Mouse (Mus musculus): ENCODE measurements around the gene Ern1. TPM values are rescaled to one million over a fixed set of nuclear protein-coding genes. Genes with fewer than 3 reads are reported as not detected.

The Ern1 gene
- total RNA-seq, 2 experiments from 2014 or later = 28.8 to 43.1 TPM

GRCm38 (mm10) chr11:106440318-106440717 lies 47.3 kb downstream of the Ern1 start:
- ATAC-seq (ENCODE audit: poor library complexity, severe bottlenecking) = no peak

DNA sequence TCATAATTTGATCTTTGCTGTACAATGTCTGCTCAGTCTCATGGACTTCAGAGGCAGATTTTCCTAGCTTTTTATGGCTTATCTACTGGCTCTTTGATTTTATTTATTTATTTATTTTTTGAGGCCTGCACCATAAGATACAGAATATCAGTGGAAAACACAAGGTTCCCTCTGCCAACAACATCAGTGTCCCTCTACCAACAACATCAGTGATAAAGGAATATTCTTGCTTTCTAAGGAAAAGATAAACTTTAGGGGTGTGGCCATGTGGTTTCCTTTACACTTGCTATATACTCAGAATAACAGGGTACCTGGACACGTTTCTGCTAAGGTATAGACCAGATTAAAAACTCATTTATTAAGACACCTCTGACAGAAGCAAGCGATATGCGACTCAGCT lies 48.3 kb downstream of the Ern1 start:
- no peak for ATAC-seq (ENCODE audit: poor library complexity, severe bottlenecking)

DNA sequence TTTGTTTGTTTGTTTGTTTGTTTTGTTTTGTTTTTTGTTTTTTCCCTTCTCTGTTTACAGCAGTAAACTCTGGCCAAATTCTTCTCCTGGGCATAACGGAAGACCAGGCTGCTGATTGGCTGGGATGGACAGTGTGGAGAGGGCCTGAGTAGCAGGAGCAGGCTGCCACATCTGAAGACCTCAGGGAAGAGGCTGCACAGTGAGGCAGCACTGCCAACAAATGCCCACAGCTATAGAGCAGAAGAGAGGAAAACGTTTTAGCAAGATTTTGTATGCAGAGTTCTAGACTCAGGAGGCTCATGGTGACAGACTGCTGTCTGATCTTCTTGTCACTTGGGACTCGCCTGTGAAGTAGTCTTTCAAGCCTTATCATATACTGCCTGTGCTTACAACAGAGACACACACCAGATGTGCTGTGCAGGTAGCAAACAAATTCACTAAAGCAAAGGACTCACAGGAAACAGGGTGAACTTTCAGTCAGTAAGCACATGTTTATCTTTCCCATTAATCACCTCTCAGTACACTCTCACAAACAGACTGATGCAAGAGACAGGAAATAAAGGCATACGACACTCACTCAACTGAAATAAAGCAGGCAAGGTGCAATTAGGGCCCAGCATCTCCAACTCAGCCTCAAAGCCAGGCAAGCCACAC lies 49.0 kb downstream of the Ern1 start:
- ATAC-seq (ENCODE audit: poor library complexity, severe bottlenecking) = no peak

- ATAC-seq (ENCODE audit: poor library complexity, severe bottlenecking) = no peak
These were observed 50.1 kb downstream of the Ern1 start for GRCm38 (mm10) chr11:106437543-106437942.

GRCm38 (mm10) chr11:106437039-106437438 lies 50.6 kb downstream of the Ern1 start:
- ATAC-seq (ENCODE audit: poor library complexity, severe bottlenecking) = no peak

GRCm38 (mm10) chr11:106430392-106430791 lies 57.3 kb downstream of the Ern1 start:
- ATAC-seq (ENCODE audit: poor library complexity, severe bottlenecking) = no peak

- ATAC-seq (ENCODE audit: poor library complexity, severe bottlenecking) = peak; percentile 64
These were observed 58.0 kb downstream of the Ern1 start for GRCm38 (mm10) chr11:106429689-106430088.

DNA sequence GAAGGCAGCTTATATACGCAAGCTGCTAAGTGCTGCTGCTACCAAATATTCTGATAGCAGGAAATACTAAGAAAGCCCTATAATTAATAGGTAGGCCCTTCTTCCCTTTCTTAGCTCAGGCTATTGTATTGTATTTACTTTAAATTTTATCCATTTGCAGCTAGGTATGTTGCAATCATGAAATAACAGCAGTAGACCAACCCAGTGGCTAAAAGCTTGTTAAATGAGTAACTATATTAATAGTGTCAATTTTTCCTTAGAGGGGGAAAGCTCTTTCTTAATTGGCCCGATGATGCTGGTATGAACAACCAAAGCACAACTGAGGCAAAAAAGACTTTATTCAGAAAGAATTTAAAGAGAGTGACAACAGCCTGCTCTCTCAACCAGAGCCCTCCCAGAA lies 59.1 kb downstream of the Ern1 start:
- no peak for ATAC-seq (ENCODE audit: poor library complexity, severe bottlenecking)

GRCm38 (mm10) chr11:106428106-106428505 lies 59.5 kb downstream of the Ern1 start:
- peak; percentile 95 for ATAC-seq (ENCODE audit: poor library complexity, severe bottlenecking)

DNA sequence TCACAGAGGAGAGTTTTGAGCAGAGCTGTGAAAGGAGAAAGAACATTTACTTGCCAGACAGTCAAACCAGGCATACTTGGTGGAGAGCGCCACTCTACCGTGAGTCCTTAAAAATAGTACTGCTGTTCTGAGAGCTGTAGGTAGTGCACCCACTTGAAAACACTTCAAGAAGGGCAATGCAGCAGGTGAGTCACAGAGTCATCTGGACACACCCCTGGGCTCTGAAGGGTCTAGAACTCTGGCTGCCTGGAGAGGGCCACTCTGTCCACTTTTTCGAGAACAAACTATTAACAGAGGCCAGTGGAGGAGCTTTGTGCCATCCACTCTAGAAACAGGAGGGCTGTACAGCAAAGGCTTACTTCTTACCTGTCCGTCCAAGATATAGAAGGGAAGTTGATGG lies 61.2 kb downstream of the Ern1 start:
- no peak for ATAC-seq (ENCODE audit: poor library complexity, severe bottlenecking)

DNA sequence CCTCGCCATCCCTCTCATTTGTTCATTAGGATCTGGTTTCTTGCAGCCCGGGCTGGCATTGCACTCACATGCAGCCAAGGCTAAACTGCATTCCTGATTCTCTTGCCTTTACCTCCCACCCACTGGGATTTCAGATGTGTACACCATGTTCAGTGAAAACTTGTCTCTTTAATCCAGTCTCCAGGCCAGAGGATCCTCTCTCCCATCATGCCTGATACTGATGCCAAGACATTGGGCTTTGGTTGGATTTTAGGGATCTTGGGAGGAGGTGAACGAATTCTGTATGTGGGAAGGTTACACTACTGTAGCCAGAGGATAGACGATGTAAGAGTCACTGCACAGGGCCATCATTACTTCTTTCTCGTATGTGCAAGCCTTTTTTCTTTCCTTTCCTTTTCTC lies 62.5 kb downstream of the Ern1 start:
- no peak for ATAC-seq (ENCODE audit: poor library complexity, severe bottlenecking)

DNA sequence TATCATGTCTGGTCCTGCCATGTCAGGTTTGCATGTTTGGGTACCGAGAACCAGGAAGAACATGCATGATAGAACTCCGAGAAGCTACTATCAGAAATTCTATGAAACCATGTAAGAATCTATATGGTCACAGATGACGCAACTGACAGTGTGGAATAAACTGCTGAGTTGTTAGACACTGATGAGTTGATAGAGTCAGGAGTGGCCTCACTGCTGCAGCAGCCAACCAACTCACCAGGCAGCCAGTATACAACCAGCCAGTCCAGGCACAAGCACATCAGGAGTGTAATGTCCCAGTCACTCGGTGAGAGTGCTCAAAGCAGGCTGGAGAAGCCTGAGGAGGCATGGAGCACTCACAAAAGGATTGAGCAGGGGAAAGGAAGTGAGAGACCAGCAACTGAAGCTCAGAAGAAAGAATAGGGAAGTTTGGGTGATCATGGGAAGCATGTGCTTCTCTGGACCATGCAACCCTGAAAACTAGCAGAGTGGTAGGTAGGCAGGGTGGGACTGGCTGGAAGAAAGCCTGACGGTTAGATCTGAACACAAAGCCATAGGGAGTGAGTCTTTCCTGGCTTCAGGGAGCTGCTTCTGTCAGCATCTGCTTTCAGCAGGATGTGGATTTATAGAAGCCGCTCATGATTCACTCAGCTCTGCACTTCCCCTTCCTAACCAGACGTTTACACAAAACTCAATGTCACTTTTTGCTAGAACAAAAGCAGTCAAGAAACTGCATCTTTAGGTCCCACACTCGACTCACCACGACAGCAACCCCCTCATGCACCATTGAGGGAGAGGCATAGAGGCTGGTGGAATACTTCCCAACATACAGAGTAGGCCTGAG lies 68.2 kb downstream of the Ern1 start:
- ATAC-seq (ENCODE audit: poor library complexity, severe bottlenecking) = peak; percentile 81

DNA sequence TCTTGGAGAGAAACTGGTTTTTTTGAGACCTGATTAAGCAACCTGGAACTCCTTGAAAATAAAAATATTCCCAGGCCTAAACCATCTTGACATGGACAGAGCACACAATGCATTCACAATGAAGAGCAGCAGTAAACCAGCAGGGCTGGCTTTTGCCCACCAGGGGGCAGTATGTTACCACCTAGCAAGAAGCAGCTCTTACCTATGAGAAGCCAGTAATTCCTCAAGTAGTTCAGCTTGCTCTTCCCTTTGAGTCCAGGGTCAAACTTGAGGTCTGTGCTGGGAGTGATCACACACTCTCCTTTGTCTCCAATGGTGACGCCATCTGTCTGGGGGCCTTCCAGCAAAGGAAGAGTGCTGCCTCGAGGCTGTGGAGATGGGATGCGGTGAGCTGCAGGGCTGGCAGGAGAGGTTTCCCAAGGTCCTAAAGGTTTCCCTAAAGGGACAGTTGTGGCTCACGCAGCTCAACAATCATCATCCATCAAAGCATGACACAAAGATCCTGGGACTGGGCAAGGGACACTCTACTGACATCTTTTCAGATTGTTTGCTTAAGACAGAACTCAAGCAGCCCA lies 68.9 kb downstream of the Ern1 start:
- peak; percentile 73 for ATAC-seq (ENCODE audit: poor library complexity, severe bottlenecking)

GRCm38 (mm10) chr11:106417860-106418259 lies 69.8 kb downstream of the Ern1 start:
- no peak for ATAC-seq (ENCODE audit: poor library complexity, severe bottlenecking)

GRCm38 (mm10) chr11:106416331-106416730 lies 71.3 kb downstream of the Ern1 start:
- no peak for ATAC-seq (ENCODE audit: poor library complexity, severe bottlenecking)

- no peak for ATAC-seq (ENCODE audit: poor library complexity, severe bottlenecking)
These were observed 74.9 kb downstream of the Ern1 start for GRCm38 (mm10) chr11:106412641-106413360.

DNA sequence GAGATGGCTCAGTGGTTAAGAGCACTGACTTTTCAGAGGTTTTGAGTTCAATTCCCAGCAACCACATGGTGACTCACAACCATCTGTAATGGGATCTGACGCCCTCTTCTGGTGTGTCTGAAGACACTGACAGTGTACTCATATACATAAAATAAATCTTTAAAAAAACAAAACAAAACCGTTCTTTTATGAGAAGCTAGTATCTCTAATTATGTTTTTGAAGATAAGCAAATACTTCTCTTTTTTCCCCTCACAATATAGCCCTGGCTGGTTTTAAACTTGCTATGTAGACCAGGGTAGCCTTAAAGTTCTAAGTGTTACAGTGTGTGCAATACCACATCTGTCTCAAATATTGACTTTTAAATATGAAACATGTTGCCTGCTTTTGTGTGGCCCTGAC lies 76.5 kb downstream of the Ern1 start:
- no peak for ATAC-seq (ENCODE audit: poor library complexity, severe bottlenecking)

- no peak for ATAC-seq (ENCODE audit: poor library complexity, severe bottlenecking)
These were observed 77.1 kb downstream of the Ern1 start for GRCm38 (mm10) chr11:106410507-106410906.

GRCm38 (mm10) chr11:106410011-106410410 lies 77.6 kb downstream of the Ern1 start:
- no peak for ATAC-seq (ENCODE audit: poor library complexity, severe bottlenecking)

- ATAC-seq (ENCODE audit: poor library complexity, severe bottlenecking) = no peak
These were observed 89.2 kb downstream of the Ern1 start for GRCm38 (mm10) chr11:106398481-106398880.

- no peak for ATAC-seq (ENCODE audit: poor library complexity, severe bottlenecking)
These were observed 90.0 kb downstream of the Ern1 start for GRCm38 (mm10) chr11:106397656-106398055.
